ENCODE assay signal across 8 mouse cellular contexts in genomic region chr2:13384775-13385541, GRCm38 (mm10).
A peak's percentile ranks its signal among the peaks of the same experiment; 100 is the strongest.
DNase-seq lines count a peak whose midpoint lies in the region; ATAC-seq lines count a peak whose summit lies in the region.

No protein-coding gene starts in this region.

- no peaks in the 10 kb centered on the region for H3K9me3 ChIP-seq in heart, embryonic 14.5 days (ENCODE audit: control insufficient read depth, low read length)
- H3K9me3 ChIP-seq in midbrain, embryonic 10.5 days (replicated peaks), result no peaks in the 10 kb centered on the region

- WGBS in heart, embryonic 14.5 days, result 17% methylated on average over 4 of the region's 4 CpGs
- WGBS in midbrain, embryonic 10.5 days, result 18% methylated on average over 4 of the region's 4 CpGs

- no peaks in the 10 kb centered on the region for H3K36me3 ChIP-seq in heart, embryonic 14.5 days (ENCODE audit: control insufficient read depth, insufficient read depth, low read length)
- H3K36me3 ChIP-seq in midbrain, embryonic 10.5 days, result no peaks in the 10 kb centered on the region

- ATAC-seq in heart, embryonic 14.5 days (ENCODE audit: insufficient number of reproducible peaks, insufficient read depth, low FRiP score, low read depth), result peak; percentile 78

- H3K27ac ChIP-seq in heart, embryonic 14.5 days (replicated peaks in 1 of 2; ENCODE audit: control insufficient read depth in 1 of 2, insufficient read depth in 1 of 2, low read depth in 2 of 2, low read length in 2 of 2), result peak overlapping the region; percentile 89 to 94
- peak overlapping the region; percentile 92 for H3K27ac ChIP-seq in midbrain, embryonic 10.5 days (replicated peaks)

- 0 out of 2 replicates have a peak overlapping the region, but pooled peaks have one; percentile 28 for H3K9ac ChIP-seq in heart, embryonic 14.5 days (ENCODE audit: low read length)

- H3K4me1 ChIP-seq in heart, embryonic 14.5 days (ENCODE audit: control insufficient read depth in 2 of 2, insufficient read depth in 2 of 2, low read length in 2 of 2), result peaks cover 12 to 24% of the 10 kb centered on the region in 2 experiments
- peaks cover 43% of the 10 kb centered on the region for H3K4me1 ChIP-seq in midbrain, embryonic 10.5 days

- no peaks in the 10 kb centered on the region for H3K27me3 ChIP-seq in heart, embryonic 14.5 days (ENCODE audit: control insufficient read depth, insufficient read depth, low read length)
- no peaks in the 10 kb centered on the region for H3K27me3 ChIP-seq in midbrain, embryonic 10.5 days (ENCODE audit: low read depth, poor library complexity, severe bottlenecking)

- DNase-seq in Muller cell, postnatal 12 days (ENCODE audit: inconsistent ontology term), result peak; percentile 69
- DNase-seq in embryo, embryonic 11 days, result peak; percentile 58
- peak; percentile 28 to 36 for DNase-seq in kidney, postnatal 36 days
- DNase-seq in midbrain, embryonic 10.5 days (ENCODE audit: low spot score), result peak; percentile 66
- no peak for DNase-seq in frontal cortex, postnatal 14 days (ENCODE audit: low spot score in 2 of 2)
- no peak for DNase-seq in cerebellum, adult 9-10 months
- no peak for DNase-seq in left cerebral cortex, postnatal 4 days

- H3K4me2 ChIP-seq in heart, embryonic 14.5 days (ENCODE audit: low read length), result no peak overlapping the region

- no peak overlapping the region for H3K4me3 ChIP-seq in heart, embryonic 14.5 days (ENCODE audit: control insufficient read depth in 1 of 2, insufficient read depth in 1 of 2, low read depth in 1 of 2, low read length in 2 of 2)
- H3K4me3 ChIP-seq in midbrain, embryonic 10.5 days, result peak overlapping the region; percentile 14

- intact Hi-C loops in left cerebral cortex, postnatal 4 days (cut with DNase I), result no loop called here

Comparison
In these comparisons a context has a peak if more than half of its experiments do, and no peak if none do; other contexts are left out.
1. DNase-seq: peak in Muller cell, postnatal 12 days (single experiment), embryo, embryonic 11 days (single experiment), kidney, postnatal 36 days (2 of 2) and midbrain, embryonic 10.5 days (single experiment); none in frontal cortex, postnatal 14 days (0 of 2), cerebellum, adult 9-10 months (single experiment) and left cerebral cortex, postnatal 4 days (single experiment).